Mouse (Mus musculus): ENCODE data around the gene Nt5dc2. TPM values are rescaled to one million over a fixed set of nuclear protein-coding genes. Genes with fewer than 3 reads are reported as not detected.

The Nt5dc2 gene
- polyA plus RNA-seq, 1 experiment: 20.2 TPM

- peak in 1 of 2 experiments; percentile 16 for DNase-seq (ENCODE audit: extremely low spot score in 1 of 2, low spot score in 1 of 2)
Measured at GRCm38 (mm10) chr14:31133023-31133665, 2.3 kb downstream of the Nt5dc2 start.

- no peak for DNase-seq (ENCODE audit: extremely low spot score in 1 of 2, low spot score in 1 of 2)
Measured at GRCm38 (mm10) chr14:31134015-31135000, 3.5 kb downstream of the Nt5dc2 start.

GRCm38 (mm10) chr14:31135495-31136410, 4.9 kb downstream of the Nt5dc2 start:
- DNase-seq (ENCODE audit: extremely low spot score in 1 of 2, low spot score in 1 of 2): no peak

- no peak for DNase-seq (ENCODE audit: extremely low spot score in 1 of 2, low spot score in 1 of 2)
Measured at GRCm38 (mm10) chr14:31136411-31137280, 5.8 kb downstream of the Nt5dc2 start.

- DNase-seq (ENCODE audit: extremely low spot score in 1 of 2, low spot score in 1 of 2): no peak
Measured at GRCm38 (mm10) chr14:31137281-31137595, 6.4 kb downstream of the Nt5dc2 start.

- no peak for DNase-seq (ENCODE audit: extremely low spot score in 1 of 2, low spot score in 1 of 2)
Measured at GRCm38 (mm10) chr14:31137791-31138190, 6.9 kb downstream of the Nt5dc2 start.

- DNase-seq (ENCODE audit: extremely low spot score in 1 of 2, low spot score in 1 of 2): no peak
Measured at GRCm38 (mm10) chr14:31138219-31138896, 7.5 kb downstream of the Nt5dc2 start.

- DNase-seq (ENCODE audit: extremely low spot score in 1 of 2, low spot score in 1 of 2): no peak
Measured at GRCm38 (mm10) chr14:31138897-31139429, 8.1 kb downstream of the Nt5dc2 start.

- DNase-seq (ENCODE audit: extremely low spot score in 1 of 2, low spot score in 1 of 2): no peak
Measured at GRCm38 (mm10) chr14:31139666-31140065, 8.8 kb downstream of the Nt5dc2 start.

- no peak for DNase-seq (ENCODE audit: extremely low spot score in 1 of 2, low spot score in 1 of 2)
Measured at GRCm38 (mm10) chr14:31140141-31140540, 9.3 kb downstream of the Nt5dc2 start.

GRCm38 (mm10) chr14:31141011-31141410, 10.2 kb downstream of the Nt5dc2 start:
- DNase-seq (ENCODE audit: extremely low spot score in 1 of 2, low spot score in 1 of 2): no peak

- no peak for DNase-seq (ENCODE audit: extremely low spot score in 1 of 2, low spot score in 1 of 2)
Measured at GRCm38 (mm10) chr14:31145694-31146093, 14.8 kb downstream of the Nt5dc2 start.

- no peak for DNase-seq (ENCODE audit: extremely low spot score in 1 of 2, low spot score in 1 of 2)
Measured at GRCm38 (mm10) chr14:31160196-31161150, 29.6 kb downstream of the Nt5dc2 start.

GRCm38 (mm10) chr14:31161191-31161590, 30.3 kb downstream of the Nt5dc2 start:
- DNase-seq (ENCODE audit: extremely low spot score in 1 of 2, low spot score in 1 of 2): no peak

- no peak for DNase-seq (ENCODE audit: extremely low spot score in 1 of 2, low spot score in 1 of 2)
Measured at GRCm38 (mm10) chr14:31161638-31162037, 30.8 kb downstream of the Nt5dc2 start.

GRCm38 (mm10) chr14:31164067-31164466, 33.2 kb downstream of the Nt5dc2 start:
- no peak for DNase-seq (ENCODE audit: extremely low spot score in 1 of 2, low spot score in 1 of 2)

- no peak for DNase-seq (ENCODE audit: extremely low spot score in 1 of 2, low spot score in 1 of 2)
Measured at GRCm38 (mm10) chr14:31165010-31165409, 34.2 kb downstream of the Nt5dc2 start.

GRCm38 (mm10) chr14:31165458-31165857, 34.6 kb downstream of the Nt5dc2 start:
- DNase-seq (ENCODE audit: extremely low spot score in 1 of 2, low spot score in 1 of 2): no peak
